Mouse (Mus musculus) cerebellum, postnatal 25 days (tissue): ENCODE results near the gene Sf3a2.

Experiments
- DNase-seq, 2 experiments: peaks; one replicate each; pipeline ENCODE4 v3.0.0; 2021; ENCODE audit warnings: mixed read lengths in 2 of 2

Sf3a2 gene

GRCm38 (mm10) chr10:80826151-80827062 is 28.4 kb downstream of the Sf3a2 start, which contains the start of gene Oaz1:
TSS of gene Oaz1 (plus strand) at chr10:80826656.
- peak; percentile 98 to 99 for DNase-seq

GRCm38 (mm10) chr10:80827063-80827869 is 29.3 kb downstream of the Sf3a2 start:
- DNase-seq = peak in 1 of 2 experiments; percentile 14

GRCm38 (mm10) chr10:80827870-80828420 is 29.9 kb downstream of the Sf3a2 start:
- DNase-seq = peak; percentile 37 to 43

GRCm38 (mm10) chr10:80828587-80828986 is 30.6 kb downstream of the Sf3a2 start:
- DNase-seq = peak in 1 of 2 experiments; percentile 20

GRCm38 (mm10) chr10:80829359-80830278 is 31.6 kb downstream of the Sf3a2 start:
- peak; percentile 21 to 25 for DNase-seq

- peak; percentile 27 to 43 for DNase-seq
Measured at GRCm38 (mm10) chr10:80831136-80831535, 33.1 kb downstream of the Sf3a2 start.

- DNase-seq = no peak
Measured at GRCm38 (mm10) chr10:80832818-80833217, 34.8 kb downstream of the Sf3a2 start.

GRCm38 (mm10) chr10:80835617-80836016 is 37.6 kb downstream of the Sf3a2 start:
- DNase-seq = peak; percentile 44 to 50

GRCm38 (mm10) chr10:80836949-80837379 is 39.0 kb downstream of the Sf3a2 start:
- DNase-seq = peak; percentile 64 to 71

GRCm38 (mm10) chr10:80837827-80838226 is 39.8 kb downstream of the Sf3a2 start:
- peak; percentile 76 to 78 for DNase-seq

- peak in 1 of 2 experiments; percentile 50 for DNase-seq
Measured at GRCm38 (mm10) chr10:80838346-80838912, 40.4 kb downstream of the Sf3a2 start.

GRCm38 (mm10) chr10:80839848-80840247 is 41.9 kb downstream of the Sf3a2 start:
- DNase-seq = peak in 1 of 2 experiments; percentile 22

- no peak for DNase-seq
Measured at GRCm38 (mm10) chr10:80841685-80842084, 43.7 kb downstream of the Sf3a2 start.

GRCm38 (mm10) chr10:80842334-80842733 is 44.3 kb downstream of the Sf3a2 start:
- no peak for DNase-seq

- DNase-seq = peak; percentile 52 to 59
Measured at GRCm38 (mm10) chr10:80843087-80843930, 45.3 kb downstream of the Sf3a2 start.

GRCm38 (mm10) chr10:80843931-80844547 is 46.0 kb downstream of the Sf3a2 start, which contains the start of gene Lingo3:
TSS of gene Lingo3 (minus strand) at chr10:80844039.
- peak; percentile 88 to 92 for DNase-seq

GRCm38 (mm10) chr10:80845055-80845693 is 47.2 kb downstream of the Sf3a2 start:
- peak; percentile 48 to 64 for DNase-seq

- DNase-seq = no peak
Measured at GRCm38 (mm10) chr10:80845732-80846131, 47.7 kb downstream of the Sf3a2 start.

- no peak for DNase-seq
Measured at GRCm38 (mm10) chr10:80848571-80848970, 50.6 kb downstream of the Sf3a2 start.
